Mouse (Mus musculus): Measurements from ENCODE around the gene Pxk.

DNA sequence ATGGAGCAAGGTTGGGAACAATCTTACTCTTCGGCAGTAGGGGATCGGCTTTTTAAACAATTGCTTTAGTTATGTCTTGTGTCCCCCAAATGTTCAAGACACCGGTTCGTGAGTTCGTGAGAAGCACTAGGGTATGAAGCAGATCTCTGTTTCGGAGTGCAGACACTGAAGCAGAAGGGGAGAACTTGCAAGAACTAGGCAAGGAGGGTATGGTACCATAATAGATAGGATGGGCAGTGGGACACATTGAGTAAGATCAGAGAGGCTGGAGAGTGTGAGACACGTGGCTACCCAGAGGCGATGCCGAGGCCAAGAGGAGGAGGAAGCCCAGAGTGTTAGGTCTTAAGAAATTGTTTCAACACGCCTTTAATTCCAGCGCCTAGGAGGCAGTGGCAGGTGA lies 17.3 kb upstream of the Pxk start:
- TF ChIP-seq CTCF (IDR thresholded peaks at IDR 0.05; ENCODE audit: control insufficient read depth, insufficient read depth, low read length) (no peak), POLR2A (IDR thresholded peaks at IDR 0.05; ENCODE audit: borderline replicate concordance, control insufficient read depth, low read depth, low read length) (no peak)
